Mouse (Mus musculus): Measurements from ENCODE around the gene Mms19. TPM values are rescaled to one million over a fixed set of nuclear protein-coding genes. Genes with fewer than 3 reads are reported as not detected.

The Mms19 gene
- polyA plus RNA-seq (2015; fragmentation: Nextera tagmentation; extraction: Ambion mirVana), result 32.8 and 37.1 TPM in 2 replicates

- Histone ChIP-seq H3K27me3 (peaks cover 17% of the 10 kb centered on the region), H3K4me1 (replicated peaks) (peaks cover 42% of the 10 kb centered on the region), H3K36me3 (no peaks in the 10 kb centered on the region), H3K4me3 (peak within 1 kb of the TSS; percentile 86), H3K9me3 (no peaks in the 10 kb centered on the region), H3K27ac (replicated peaks) (peak within 1 kb of the TSS; percentile 88), H3K9ac (peak within 1 kb of the TSS; percentile 80), H3K4me2 (peak within 1 kb of the TSS; percentile 93)
- WGBS, result under 1% methylated on average over 63 of the region's 68 CpGs
- ATAC-seq (ENCODE audit: low read depth), result peak; percentile 94
Observed at GRCm38 (mm10) chr19:41980819-41981594, at the start of gene Mms19. Gene Mms19, minus strand, starts transcription at chr19:41981157.

GRCm38 (mm10) chr19:42026158-42026557 lies 45.2 kb upstream of the Mms19 start:
- WGBS, result 7% methylated on average over 5 of the region's 5 CpGs
- H3K4me2 ChIP-seq, result no peak overlapping the region
- H3K9ac ChIP-seq, result no peak overlapping the region
- ATAC-seq (ENCODE audit: low read depth), result peak; percentile 50; the same call in 1 of the 2 replicates
- H3K36me3 ChIP-seq, result no peaks in the 10 kb centered on the region
- H3K4me3 ChIP-seq, result no peak overlapping the region
- no peaks in the 10 kb centered on the region for H3K27me3 ChIP-seq
- no peaks in the 10 kb centered on the region for H3K9me3 ChIP-seq
- H3K4me1 ChIP-seq (replicated peaks), result peaks cover 10% of the 10 kb centered on the region; the same call in 1 of the 2 replicates
- H3K27ac ChIP-seq (replicated peaks), result no peak overlapping the region

GRCm38 (mm10) chr19:42022542-42022848 lies 41.5 kb upstream of the Mms19 start:
- Histone ChIP-seq H3K4me1 (replicated peaks) (peaks cover 12% of the 10 kb centered on the region), H3K4me3 (no peak overlapping the region), H3K27ac (replicated peaks) (no peak overlapping the region), H3K4me2 (no peak overlapping the region), H3K9me3 (no peaks in the 10 kb centered on the region), H3K36me3 (no peaks in the 10 kb centered on the region), H3K27me3 (no peaks in the 10 kb centered on the region), H3K9ac (no peak overlapping the region)
- ATAC-seq (ENCODE audit: low read depth), result no peak
- WGBS, result 77% methylated on average over 2 of the region's 2 CpGs

- H3K4me2 ChIP-seq, result no peak overlapping the region
- 67% methylated on average over 10 of the region's 10 CpGs for WGBS
- no peaks in the 10 kb centered on the region for H3K9me3 ChIP-seq
- peaks cover 18% of the 10 kb centered on the region for H3K4me1 ChIP-seq (replicated peaks)
- H3K27me3 ChIP-seq, result no peaks in the 10 kb centered on the region
- no peaks in the 10 kb centered on the region for H3K36me3 ChIP-seq
- H3K9ac ChIP-seq, result no peak overlapping the region
- no peak for ATAC-seq (ENCODE audit: low read depth)
- H3K27ac ChIP-seq (replicated peaks), result no peak overlapping the region
- H3K4me3 ChIP-seq, result no peak overlapping the region
Observed at GRCm38 (mm10) chr19:42021681-42022541, 41.0 kb upstream of the Mms19 start.

GRCm38 (mm10) chr19:42019011-42019522 lies 38.1 kb upstream of the Mms19 start:
- Histone ChIP-seq H3K27ac (replicated peaks) (0 out of 2 replicates have a peak overlapping the region, but pooled peaks have one; percentile 71), H3K4me1 (replicated peaks) (peaks cover 21% of the 10 kb centered on the region), H3K4me2 (no peak overlapping the region), H3K9me3 (no peaks in the 10 kb centered on the region), H3K9ac (no peak overlapping the region), H3K4me3 (no peak overlapping the region), H3K36me3 (no peaks in the 10 kb centered on the region), H3K27me3 (no peaks in the 10 kb centered on the region)
- no peak for ATAC-seq (ENCODE audit: low read depth)
- 53% methylated on average over 4 of the region's 4 CpGs for WGBS

GRCm38 (mm10) chr19:42017399-42018247 lies 36.7 kb upstream of the Mms19 start:
- Histone ChIP-seq H3K27ac (replicated peaks) (peak overlapping the region; percentile 71), H3K9ac (no peak overlapping the region), H3K9me3 (no peaks in the 10 kb centered on the region), H3K4me2 (no peak overlapping the region), H3K4me3 (no peak overlapping the region), H3K27me3 (no peaks in the 10 kb centered on the region), H3K36me3 (no peaks in the 10 kb centered on the region), H3K4me1 (replicated peaks) (peaks cover 21% of the 10 kb centered on the region)
- WGBS, result 75% methylated on average over 8 of the region's 8 CpGs
- ATAC-seq (ENCODE audit: low read depth), result no peak

GRCm38 (mm10) chr19:42016840-42017239 lies 35.9 kb upstream of the Mms19 start:
- H3K4me3 ChIP-seq, result no peak overlapping the region
- peaks cover 16% of the 10 kb centered on the region for H3K4me1 ChIP-seq (replicated peaks)
- 56% methylated on average over 5 of the region's 5 CpGs for WGBS
- no peaks in the 10 kb centered on the region for H3K9me3 ChIP-seq
- H3K27ac ChIP-seq (replicated peaks), result peak overlapping the region; percentile 71; the same call in 1 of the 2 replicates
- ATAC-seq (ENCODE audit: low read depth), result no peak
- H3K27me3 ChIP-seq, result no peaks in the 10 kb centered on the region
- H3K36me3 ChIP-seq, result no peaks in the 10 kb centered on the region
- no peak overlapping the region for H3K4me2 ChIP-seq
- no peak overlapping the region for H3K9ac ChIP-seq

GRCm38 (mm10) chr19:42016251-42016650 lies 35.3 kb upstream of the Mms19 start:
- Histone ChIP-seq H3K27me3 (no peaks in the 10 kb centered on the region), H3K4me2 (no peak overlapping the region), H3K27ac (replicated peaks) (no peak overlapping the region), H3K36me3 (no peaks in the 10 kb centered on the region), H3K9me3 (no peaks in the 10 kb centered on the region), H3K4me3 (no peak overlapping the region), H3K4me1 (replicated peaks) (peaks cover 11% of the 10 kb centered on the region), H3K9ac (no peak overlapping the region)
- WGBS, result 52% methylated on average over 4 of the region's 4 CpGs
- no peak for ATAC-seq (ENCODE audit: low read depth)

GRCm38 (mm10) chr19:42015001-42015400 lies 34.0 kb upstream of the Mms19 start:
- Histone ChIP-seq H3K9ac (no peak overlapping the region), H3K4me3 (no peak overlapping the region), H3K9me3 (no peaks in the 10 kb centered on the region), H3K36me3 (no peaks in the 10 kb centered on the region), H3K4me1 (replicated peaks) (peaks cover 10% of the 10 kb centered on the region), H3K27ac (replicated peaks) (no peak overlapping the region), H3K4me2 (no peak overlapping the region), H3K27me3 (no peaks in the 10 kb centered on the region)
- 89% methylated on average over 6 of the region's 6 CpGs for WGBS
- no peak for ATAC-seq (ENCODE audit: low read depth)

- no peaks in the 10 kb centered on the region for H3K27me3 ChIP-seq
- no peak overlapping the region for H3K4me2 ChIP-seq
- no peak for ATAC-seq (ENCODE audit: low read depth)
- WGBS, result 86% methylated on average over 3 of the region's 3 CpGs
- H3K9ac ChIP-seq, result no peak overlapping the region
- no peak overlapping the region for H3K27ac ChIP-seq (replicated peaks)
- H3K36me3 ChIP-seq, result no peaks in the 10 kb centered on the region
- H3K4me1 ChIP-seq (replicated peaks), result peaks cover 10% of the 10 kb centered on the region
- H3K9me3 ChIP-seq, result no peaks in the 10 kb centered on the region
- no peak overlapping the region for H3K4me3 ChIP-seq
Observed at GRCm38 (mm10) chr19:42014231-42014825, 33.4 kb upstream of the Mms19 start.

- WGBS, result 87% methylated on average over 7 of the region's 7 CpGs
- H3K36me3 ChIP-seq, result no peaks in the 10 kb centered on the region
- H3K4me1 ChIP-seq (replicated peaks), result no peaks in the 10 kb centered on the region; the same call in none of the 2 replicates
- no peak overlapping the region for H3K4me2 ChIP-seq
- no peak overlapping the region for H3K9ac ChIP-seq
- no peak overlapping the region for H3K4me3 ChIP-seq
- H3K9me3 ChIP-seq, result no peaks in the 10 kb centered on the region
- H3K27ac ChIP-seq (replicated peaks), result no peak overlapping the region
- no peaks in the 10 kb centered on the region for H3K27me3 ChIP-seq
- ATAC-seq (ENCODE audit: low read depth), result no peak
Observed at GRCm38 (mm10) chr19:42011123-42011522, 30.2 kb upstream of the Mms19 start.

Data from neural tube, embryonic 13.5 days (tissue).